Mouse (Mus musculus): ENCODE measurements around the gene Acad10. TPM values are rescaled to one million over a fixed set of nuclear protein-coding genes. Genes with fewer than 3 reads are reported as not detected.

Gene Acad10
- polyA plus RNA-seq, 1 experiment = 4.1 TPM

- Histone ChIP-seq H3K4me1 (ENCODE audit: control insufficient read depth, insufficient read depth, insufficient read length, low read length) (peaks cover 14% of the 10 kb centered on the region; the same call in 1 of the 2 replicates), H3K27ac (ENCODE audit: insufficient read depth, low read depth, low read length) (peak overlapping the region; percentile 97), H3K36me3 (ENCODE audit: control insufficient read depth, insufficient read depth, low read length) (peaks cover 9% of the 10 kb centered on the region), H3K4me3 (ENCODE audit: low read depth, low read length) (peak overlapping the region; percentile 44), H3K27me3 (ENCODE audit: control insufficient read depth, insufficient read depth, low read length) (no peaks in the 10 kb centered on the region)
- WGBS = 10% methylated on average over 12 of the region's 12 CpGs
- TF ChIP-seq POLR2A (IDR thresholded peaks at IDR 0.05; ENCODE audit: low read depth, low read length) = no peak
- TF ChIP-seq CTCF (IDR thresholded peaks at IDR 0.05; ENCODE audit: extremely low read depth, insufficient read length, insufficient replicate concordance, low read depth, low read length) = peak; percentile 73
Measured at GRCm38 (mm10) chr5:121583765-121584501, 76.4 kb downstream of the Acad10 start.

DNA sequence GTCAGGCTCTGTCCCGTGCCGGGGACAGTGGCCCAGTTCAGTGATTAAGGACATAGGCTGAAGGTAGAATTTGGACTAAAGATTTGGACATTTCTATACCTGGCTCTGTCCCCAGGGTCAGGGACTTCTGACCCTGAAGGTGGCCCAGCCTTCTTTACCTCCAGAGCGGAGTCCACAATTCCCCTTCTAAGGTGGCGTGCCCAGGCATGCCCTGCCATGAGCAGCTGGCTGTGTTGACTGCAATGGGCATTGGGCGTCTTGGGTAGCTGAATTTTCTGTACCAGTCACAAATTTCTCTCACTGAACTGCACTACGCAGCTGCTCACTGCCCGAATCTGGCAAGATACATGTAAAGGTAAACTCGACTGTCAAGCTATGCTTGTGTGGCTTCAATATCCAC, 78.4 kb downstream of the Acad10 start:
- Histone ChIP-seq H3K4me3 (ENCODE audit: low read depth, low read length) (no peak overlapping the region), H3K27me3 (ENCODE audit: control insufficient read depth, insufficient read depth, low read length) (no peaks in the 10 kb centered on the region), H3K27ac (ENCODE audit: insufficient read depth, low read depth, low read length) (no peak overlapping the region), H3K36me3 (ENCODE audit: control insufficient read depth, insufficient read depth, low read length) (peaks cover 20% of the 10 kb centered on the region), H3K4me1 (ENCODE audit: control insufficient read depth, insufficient read depth, insufficient read length, low read length) (peaks cover 14% of the 10 kb centered on the region; the same call in 1 of the 2 replicates)
- WGBS = 90% methylated on average over 8 of the region's 8 CpGs
- no peak for TF ChIP-seq POLR2A (IDR thresholded peaks at IDR 0.05; ENCODE audit: low read depth, low read length)
- no peak for TF ChIP-seq CTCF (IDR thresholded peaks at IDR 0.05; ENCODE audit: extremely low read depth, insufficient read length, insufficient replicate concordance, low read depth, low read length)

- 90% methylated on average over 11 of the region's 11 CpGs for WGBS
Measured at GRCm38 (mm10) chr5:121576927-121577488, 83.3 kb downstream of the Acad10 start.

DNA sequence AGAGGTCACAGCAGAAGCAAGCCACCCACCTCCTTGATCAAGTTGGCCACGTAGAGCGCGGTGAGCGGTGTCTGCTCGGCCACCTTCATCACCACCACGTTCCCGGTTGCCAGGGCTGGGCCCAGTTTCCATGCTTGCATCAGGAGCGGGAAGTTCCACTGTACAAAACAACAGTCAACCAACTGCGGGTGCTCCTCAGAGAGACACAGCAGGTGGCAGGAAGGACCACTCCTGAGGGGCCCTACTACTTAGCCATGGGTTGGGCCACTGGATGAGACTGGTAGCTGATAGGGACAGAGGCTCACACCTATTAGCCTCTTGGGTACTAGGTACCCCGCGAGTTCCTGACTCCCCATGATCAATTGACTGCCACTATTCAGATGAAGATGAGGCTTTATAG, 84.4 kb downstream of the Acad10 start:
- Histone ChIP-seq H3K4me3 (ENCODE audit: low read depth, low read length) (no peak overlapping the region), H3K4me1 (ENCODE audit: control insufficient read depth, insufficient read depth, insufficient read length, low read length) (no peaks in the 10 kb centered on the region), H3K27ac (ENCODE audit: insufficient read depth, low read depth, low read length) (no peak overlapping the region), H3K27me3 (ENCODE audit: control insufficient read depth, insufficient read depth, low read length) (no peaks in the 10 kb centered on the region), H3K36me3 (ENCODE audit: control insufficient read depth, insufficient read depth, low read length) (peaks cover 71% of the 10 kb centered on the region)
- WGBS = 96% methylated on average over 11 of the region's 11 CpGs
- TF ChIP-seq POLR2A (IDR thresholded peaks at IDR 0.05; ENCODE audit: low read depth, low read length) (no peak), CTCF (IDR thresholded peaks at IDR 0.05; ENCODE audit: extremely low read depth, insufficient read length, insufficient replicate concordance, low read depth, low read length) (no peak)

More at GRCm38 (mm10) chr5:121576927-121577488, 83.3 kb downstream of the Acad10 start:
- Histone ChIP-seq H3K4me1 (ENCODE audit: control insufficient read depth, insufficient read depth, insufficient read length, low read length) (no peaks in the 10 kb centered on the region), H3K27ac (ENCODE audit: insufficient read depth, low read depth, low read length) (no peak overlapping the region), H3K36me3 (ENCODE audit: control insufficient read depth, insufficient read depth, low read length) (peaks cover 61% of the 10 kb centered on the region), H3K27me3 (ENCODE audit: control insufficient read depth, insufficient read depth, low read length) (no peaks in the 10 kb centered on the region), H3K4me3 (ENCODE audit: low read depth, low read length) (no peak overlapping the region)
- TF ChIP-seq CTCF (IDR thresholded peaks at IDR 0.05; ENCODE audit: extremely low read depth, insufficient read length, insufficient replicate concordance, low read depth, low read length) = no peak
- no peak for TF ChIP-seq POLR2A (IDR thresholded peaks at IDR 0.05; ENCODE audit: low read depth, low read length)

DNA sequence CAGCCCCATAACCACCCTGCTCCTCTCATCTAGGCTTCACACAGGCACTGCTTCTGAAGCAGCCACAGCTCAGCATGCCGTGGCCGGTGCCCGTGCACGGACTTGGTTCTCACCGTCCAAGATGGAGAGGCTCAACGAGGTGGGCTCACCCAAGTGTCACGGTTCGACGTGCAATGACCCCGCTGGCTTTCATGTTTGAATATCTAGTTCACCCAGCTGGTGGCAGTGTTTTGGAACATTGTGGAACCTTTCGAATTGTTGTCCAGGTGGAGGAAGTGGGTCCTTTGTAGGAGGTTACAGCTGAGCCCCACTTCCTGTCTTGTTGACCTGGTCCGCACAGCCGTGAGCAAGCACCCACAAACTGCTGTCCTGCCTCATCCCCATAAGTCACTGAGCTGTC, 86.2 kb downstream of the Acad10 start:
- Histone ChIP-seq H3K36me3 (ENCODE audit: control insufficient read depth, insufficient read depth, low read length) (peaks cover 73% of the 10 kb centered on the region), H3K27ac (ENCODE audit: insufficient read depth, low read depth, low read length) (no peak overlapping the region), H3K4me1 (ENCODE audit: control insufficient read depth, insufficient read depth, insufficient read length, low read length) (no peaks in the 10 kb centered on the region), H3K27me3 (ENCODE audit: control insufficient read depth, insufficient read depth, low read length) (no peaks in the 10 kb centered on the region), H3K4me3 (ENCODE audit: low read depth, low read length) (no peak overlapping the region)
- 86% methylated on average over 13 of the region's 13 CpGs for WGBS
- no peak for TF ChIP-seq POLR2A (IDR thresholded peaks at IDR 0.05; ENCODE audit: low read depth, low read length)
- TF ChIP-seq CTCF (IDR thresholded peaks at IDR 0.05; ENCODE audit: extremely low read depth, insufficient read length, insufficient replicate concordance, low read depth, low read length) = no peak

Other genes starting within 250 kb of the Acad10 start
- 0.70 and 7.2 TPM in 2 replicates for gene Tmem116, start 208.6 kb downstream of the Acad10 start, polyA plus RNA-seq (2012; rRNA removed)
- 24.5 and 35.6 TPM in 2 replicates for gene Erp29, start 208.0 kb downstream of the Acad10 start, polyA plus RNA-seq (2012; rRNA removed)
- gene Adam1b, start 157.1 kb downstream of the Acad10 start, polyA plus RNA-seq (2012; rRNA removed) = not detected in 2 replicates
- 1.9 and 3.7 TPM in 2 replicates for gene Adam1a, start 115.0 kb downstream of the Acad10 start, polyA plus RNA-seq (2012; rRNA removed)
- gene Gm42878, start 115.0 kb downstream of the Acad10 start, polyA plus RNA-seq (2012; rRNA removed) = not detected in 2 replicates
- 20.4 and 36.5 TPM in 2 replicates for gene Mapkapk5, start 114.6 kb downstream of the Acad10 start, polyA plus RNA-seq (2012; rRNA removed)
- gene Aldh2, start 66.7 kb downstream of the Acad10 start, polyA plus RNA-seq (2012; rRNA removed) = 308 and 324 TPM in 2 replicates
- gene Acad12, start 41.6 kb downstream of the Acad10 start, polyA plus RNA-seq (2012; rRNA removed) = 4.4 and 6.7 TPM in 2 replicates
- 8.4 and 17.4 TPM in 2 replicates for gene Brap, start within 50 bp of the Acad10 start, polyA plus RNA-seq (2012; rRNA removed)
- gene Atxn2, start 50.8 kb upstream of the Acad10 start, polyA plus RNA-seq (2012; rRNA removed) = 68.5 and 108 TPM in 2 replicates
- 62.5 and 88.1 TPM in 2 replicates for gene Sh2b3, start 177.1 kb upstream of the Acad10 start, polyA plus RNA-seq (2012; rRNA removed)
- 98.0 and 283 TPM in 2 replicates for gene Pheta1, start 188.5 kb upstream of the Acad10 start, polyA plus RNA-seq (2012; rRNA removed)